In genomic region chr11:87883493-87883892, GRCm38 (mm10) we compare ENCODE assay signal across 13 mouse cellular contexts. TPM values are rescaled to one million over a fixed set of nuclear protein-coding genes. Genes with fewer than 3 reads are reported as not detected.
DNase-seq lines count a peak whose midpoint lies in the region; ATAC-seq and TF ChIP-seq lines count a peak whose summit lies in the region.
"Had no signal": no experiment of that assay in that cellular context is flagged by ENCODE, and none has a peak within 500 bp of the region (broad histone marks: within the 10 kb centered on the region; RNA-seq: fewer than 3 reads in every experiment).

No protein-coding gene starts in this region.

- no peak overlapping the region for H3K4me2 ChIP-seq in heart, postnatal 0 days (ENCODE audit: low read depth, low read length)
- H3K4me2 ChIP-seq in heart, embryonic 12.5 days: no peak overlapping the region
- no peak overlapping the region for H3K4me2 ChIP-seq in stomach, postnatal 0 days (replicated peaks; ENCODE audit: low read depth)
- H3K4me2 ChIP-seq: embryonic facial prominence, embryonic 15.5 days had no signal

- TF ChIP-seq POLR2A in spleen, adult 2 months (IDR thresholded peaks at IDR 0.05; ENCODE audit: low read depth, low read length): no peak

- DNase-seq in heart, postnatal 0 days (ENCODE audit: low spot score): no peak
- no peak for DNase-seq in spleen, adult 2 months (ENCODE audit: low read depth in 1 of 2, low spot score in 2 of 2)
- no peak for DNase-seq in spleen, postnatal 4 days (ENCODE audit: low spot score in 2 of 2)
- DNase-seq in embryo, embryonic 10.5 days (ENCODE audit: low spot score): peak; percentile 54
- DNase-seq in stomach, postnatal 0 days (ENCODE audit: low spot score): no peak
- no peak for DNase-seq in cerebellum, postnatal 36 days
- no peak for DNase-seq in spleen, adult 18-20 months
- DNase-seq: layer of hippocampus, postnatal 36 days had no signal

- no peaks in the 10 kb centered on the region for H3K9me3 ChIP-seq in heart, postnatal 0 days (replicated peaks; ENCODE audit: control insufficient read depth, low read length)
- H3K9me3 ChIP-seq in heart, embryonic 12.5 days (replicated peaks): no peaks in the 10 kb centered on the region
- no peaks in the 10 kb centered on the region for H3K9me3 ChIP-seq in stomach, postnatal 0 days (ENCODE audit: control insufficient read depth, low read length)
- H3K9me3 ChIP-seq: embryonic facial prominence, embryonic 15.5 days; heart, embryonic 10.5 days had no signal

- no peaks in the 10 kb centered on the region for H3K36me3 ChIP-seq in heart, postnatal 0 days (replicated peaks; ENCODE audit: control insufficient read depth, insufficient read depth, low read length)
- no peaks in the 10 kb centered on the region for H3K36me3 ChIP-seq in heart, embryonic 12.5 days
- no peaks in the 10 kb centered on the region for H3K36me3 ChIP-seq in spleen, adult 2 months (ENCODE audit: control insufficient read depth, insufficient read depth, low read length)
- no peaks in the 10 kb centered on the region for H3K36me3 ChIP-seq in stomach, postnatal 0 days (ENCODE audit: control insufficient read depth, insufficient read depth, low read length)
- H3K36me3 ChIP-seq: embryonic facial prominence, embryonic 15.5 days; heart, embryonic 10.5 days had no signal

- no peak overlapping the region for H3K9ac ChIP-seq in heart, postnatal 0 days (replicated peaks; ENCODE audit: low read depth, low read length)
- H3K9ac ChIP-seq in heart, embryonic 12.5 days: no peak overlapping the region
- no peak overlapping the region for H3K9ac ChIP-seq in stomach, postnatal 0 days (ENCODE audit: low read length)
- H3K9ac ChIP-seq: embryonic facial prominence, embryonic 15.5 days had no signal

- H3K27ac ChIP-seq in heart, postnatal 0 days (ENCODE audit: low read depth): no peak overlapping the region
- H3K27ac ChIP-seq in heart, embryonic 12.5 days (ENCODE audit: poor library complexity, severe bottlenecking): no peak overlapping the region
- no peak overlapping the region for H3K27ac ChIP-seq in spleen, adult 2 months (ENCODE audit: insufficient read depth, low read length)
- H3K27ac ChIP-seq in stomach, postnatal 0 days (replicated peaks): no peak overlapping the region
- H3K27ac ChIP-seq: embryonic facial prominence, embryonic 15.5 days; heart, embryonic 10.5 days had no signal

- 44% methylated on average over 5 of the region's 5 CpGs for WGBS in heart, postnatal 0 days
- 36% methylated on average over 5 of the region's 5 CpGs for WGBS in heart, embryonic 12.5 days
- WGBS in spleen, adult 2 months: 44% methylated on average over 5 of the region's 5 CpGs
- 46% methylated on average over 5 of the region's 5 CpGs for WGBS in stomach, postnatal 0 days

- H3K4me1 ChIP-seq in heart, postnatal 0 days (ENCODE audit: control insufficient read depth, insufficient read depth): no peaks in the 10 kb centered on the region
- no peaks in the 10 kb centered on the region for H3K4me1 ChIP-seq in heart, embryonic 12.5 days (replicated peaks)
- no peaks in the 10 kb centered on the region for H3K4me1 ChIP-seq in spleen, adult 2 months (ENCODE audit: control insufficient read depth, insufficient read depth, insufficient read length)
- no peaks in the 10 kb centered on the region for H3K4me1 ChIP-seq in stomach, postnatal 0 days (replicated peaks; ENCODE audit: control insufficient read depth, insufficient read depth)
- H3K4me1 ChIP-seq: embryonic facial prominence, embryonic 15.5 days; heart, embryonic 10.5 days had no signal

- no peak overlapping the region for H3K4me3 ChIP-seq in heart, postnatal 0 days (ENCODE audit: low read depth, low read length)
- H3K4me3 ChIP-seq in heart, embryonic 12.5 days: no peak overlapping the region
- H3K4me3 ChIP-seq in spleen, adult 2 months (ENCODE audit: extremely low read depth, insufficient read depth, insufficient read length): no peak overlapping the region
- H3K4me3 ChIP-seq in stomach, postnatal 0 days (ENCODE audit: low read depth, low read length): no peak overlapping the region
- H3K4me3 ChIP-seq: embryonic facial prominence, embryonic 15.5 days; heart, embryonic 10.5 days; myocyte had no signal

- no peak for ATAC-seq in heart, postnatal 0 days (ENCODE audit: insufficient read depth, low read depth)
- no peak for ATAC-seq in heart, embryonic 12.5 days (ENCODE audit: insufficient number of reproducible peaks, low FRiP score)
- no peak for ATAC-seq in stomach, postnatal 0 days (ENCODE audit: low FRiP score, low TSS enrichment)

- no peak for TF ChIP-seq EP300 in heart, postnatal 0 days (IDR thresholded peaks at IDR 0.05; ENCODE audit: low read depth)
- TF ChIP-seq EP300 in stomach, postnatal 0 days (optimal IDR thresholded peaks at IDR 0.05): no peak

- no peaks in the 10 kb centered on the region for H3K27me3 ChIP-seq in heart, postnatal 0 days (ENCODE audit: control insufficient read depth, insufficient read depth, low read length)
- peaks cover 25% of the 10 kb centered on the region for H3K27me3 ChIP-seq in heart, embryonic 12.5 days (replicated peaks)
- no peaks in the 10 kb centered on the region for H3K27me3 ChIP-seq in spleen, adult 2 months (ENCODE audit: control insufficient read depth, insufficient read depth, low read length)
- H3K27me3 ChIP-seq in stomach, postnatal 0 days (ENCODE audit: control insufficient read depth, insufficient read depth, low read length): no peaks in the 10 kb centered on the region
- H3K27me3 ChIP-seq: embryonic facial prominence, embryonic 15.5 days had no signal

- peak; percentile 51 for TF ChIP-seq CTCF in heart, postnatal 0 days (IDR thresholded peaks at IDR 0.05; ENCODE audit: low read depth)
- peak; percentile 5; the same call in 1 of the 2 replicates for TF ChIP-seq CTCF in spleen, adult 2 months (IDR thresholded peaks at IDR 0.05; ENCODE audit: extremely low read depth, insufficient read depth, insufficient read length, insufficient replicate concordance)
- TF ChIP-seq CTCF in stomach, postnatal 0 days (IDR thresholded peaks at IDR 0.05; ENCODE audit: low read depth): peak; percentile 72

RNA-seq across cellular contexts. Expression of gene Epx, which starts 8.2 kb away (rescaled TPM):
- total RNA-seq in heart, postnatal 0 days (2014; rRNA removed; ENCODE audit: low replicate concordance): not detected in 2 replicates
- polyA plus RNA-seq in heart, postnatal 0 days (2015; fragmentation: Nextera tagmentation; extraction: Ambion mirVana): 0.22 and 0.25 TPM in 2 replicates
- 0.09 TPM in 1 of 2 replicates, not detected in the other for polyA plus RNA-seq in heart, embryonic 12.5 days (2016; fragmentation: Nextera tagmentation; extraction: Ambion mirVana)
- polyA plus RNA-seq in spleen, adult 2 months (2012; rRNA removed): 2.5 and 12.7 TPM in 2 replicates
- 0.10 and 0.12 TPM in 2 replicates for polyA plus RNA-seq in stomach, postnatal 0 days (2015; fragmentation: Nextera tagmentation; extraction: Ambion mirVana)
- total RNA-seq: layer of hippocampus, postnatal 36 days had no signal
- polyA plus RNA-seq: myocyte; testis, adult 2 months had no signal

RNA-seq across cellular contexts. Expression of gene Olfr462, which starts 8.6 kb away (rescaled TPM):
- not detected in 2 replicates for total RNA-seq in heart, postnatal 0 days (2014; rRNA removed; ENCODE audit: low replicate concordance)
- not detected in 2 replicates for polyA plus RNA-seq in heart, postnatal 0 days (2015; fragmentation: Nextera tagmentation; extraction: Ambion mirVana)
- not detected in 2 replicates for polyA plus RNA-seq in heart, embryonic 12.5 days (2016; fragmentation: Nextera tagmentation; extraction: Ambion mirVana)
- not detected in 2 replicates for polyA plus RNA-seq in spleen, adult 2 months (2012; rRNA removed)
- 0.06 TPM in 1 of 2 replicates, not detected in the other for polyA plus RNA-seq in stomach, postnatal 0 days (2015; fragmentation: Nextera tagmentation; extraction: Ambion mirVana)
- total RNA-seq: layer of hippocampus, postnatal 36 days had no signal
- polyA plus RNA-seq: embryonic facial prominence, embryonic 15.5 days; heart, embryonic 10.5 days; myocyte; testis, adult 2 months had no signal

RNA-seq across cellular contexts. Expression of gene Olfr463, which starts 13.7 kb away (rescaled TPM):
- total RNA-seq in heart, postnatal 0 days (2014; rRNA removed; ENCODE audit: low replicate concordance): not detected in 2 replicates
- not detected in 2 replicates for polyA plus RNA-seq in heart, postnatal 0 days (2015; fragmentation: Nextera tagmentation; extraction: Ambion mirVana)
- not detected in 2 replicates for polyA plus RNA-seq in heart, embryonic 12.5 days (2016; fragmentation: Nextera tagmentation; extraction: Ambion mirVana)
- not detected in 2 replicates for polyA plus RNA-seq in spleen, adult 2 months (2012; rRNA removed)
- polyA plus RNA-seq in stomach, postnatal 0 days (2015; fragmentation: Nextera tagmentation; extraction: Ambion mirVana): not detected in 2 replicates
- total RNA-seq: layer of hippocampus, postnatal 36 days had no signal
- polyA plus RNA-seq: embryonic facial prominence, embryonic 15.5 days; heart, embryonic 10.5 days; myocyte; testis, adult 2 months had no signal

RNA-seq across cellular contexts. Expression of gene Mks1, which starts 30.5 kb away (rescaled TPM):
- total RNA-seq in heart, postnatal 0 days (2014; rRNA removed; ENCODE audit: low replicate concordance): 4.4 and 4.8 TPM in 2 replicates
- 4.5 and 6.0 TPM in 2 replicates for polyA plus RNA-seq in heart, postnatal 0 days (2015; fragmentation: Nextera tagmentation; extraction: Ambion mirVana)
- 8.4 and 8.5 TPM in 2 replicates for polyA plus RNA-seq in heart, embryonic 12.5 days (2016; fragmentation: Nextera tagmentation; extraction: Ambion mirVana)
- polyA plus RNA-seq in spleen, adult 2 months (2012; rRNA removed): 12.6 and 13.3 TPM in 2 replicates
- polyA plus RNA-seq in stomach, postnatal 0 days (2015; fragmentation: Nextera tagmentation; extraction: Ambion mirVana): 4.3 and 4.5 TPM in 2 replicates

RNA-seq across cellular contexts. Expression of gene Olfr464, which starts 37.3 kb away (rescaled TPM):
- total RNA-seq in heart, postnatal 0 days (2014; rRNA removed; ENCODE audit: low replicate concordance): not detected in 2 replicates
- polyA plus RNA-seq in heart, postnatal 0 days (2015; fragmentation: Nextera tagmentation; extraction: Ambion mirVana): not detected in 2 replicates
- not detected in 2 replicates for polyA plus RNA-seq in heart, embryonic 12.5 days (2016; fragmentation: Nextera tagmentation; extraction: Ambion mirVana)
- not detected in 2 replicates for polyA plus RNA-seq in spleen, adult 2 months (2012; rRNA removed)
- not detected in 2 replicates for polyA plus RNA-seq in stomach, postnatal 0 days (2015; fragmentation: Nextera tagmentation; extraction: Ambion mirVana)
- total RNA-seq: layer of hippocampus, postnatal 36 days had no signal
- polyA plus RNA-seq: heart, embryonic 10.5 days; myocyte; testis, adult 2 months had no signal

Comparison
In these comparisons a context has a peak if more than half of its experiments do, and no peak if none do; other contexts are left out.
1. CTCF ChIP-seq: peak in every context shown above with its lines; median percentile 72 in stomach, postnatal 0 days; 51 in heart, postnatal 0 days; 5 in spleen, adult 2 months.